Mouse (Mus musculus): ENCODE data around the gene Creb5. TPM values are rescaled to one million over a fixed set of nuclear protein-coding genes. Genes with fewer than 3 reads are reported as not detected.
A peak's percentile ranks its signal among the peaks of the same experiment; 100 is the strongest.

The Creb5 gene
- polyA plus RNA-seq, 1 experiment from 2014 or later = 22.3 TPM

DNA sequence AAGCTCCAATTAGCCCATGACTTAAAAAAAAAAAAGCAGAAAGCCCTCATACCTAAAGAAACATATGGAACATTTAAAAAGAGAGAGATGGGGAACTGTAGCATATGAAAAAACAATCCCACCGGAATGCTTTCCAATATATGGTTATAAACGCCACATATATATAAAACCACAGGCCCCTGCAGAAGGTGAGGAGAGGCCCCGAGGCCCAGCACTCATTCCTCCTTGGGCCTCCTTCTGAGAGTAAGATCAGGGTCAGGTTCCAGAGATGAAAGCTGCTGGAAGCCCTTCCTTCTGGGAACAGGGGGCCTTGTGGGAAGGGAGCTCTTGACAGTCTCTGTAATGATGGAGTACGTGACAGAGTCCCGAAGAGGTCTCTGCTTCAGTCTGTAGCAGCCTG is 76.5 kb downstream of the Creb5 start:
- WGBS = 22% methylated on average over 5 of the region's 5 CpGs
- no peaks in the 10 kb centered on the region for H3K36me3 ChIP-seq (ENCODE audit: control insufficient read depth, insufficient read depth, low read length)
- peak; percentile 60; the same call in 1 of the 2 replicates for ATAC-seq (ENCODE audit: insufficient number of reproducible peaks, low FRiP score, low TSS enrichment, low read depth)
- peak; percentile 49 for DNase-seq (ENCODE audit: low spot score)
- H3K4me3 ChIP-seq (ENCODE audit: low read depth, low read length) = no peak overlapping the region
- H3K27me3 ChIP-seq (ENCODE audit: control insufficient read depth, insufficient read depth, low read length) = no peaks in the 10 kb centered on the region
- peak overlapping the region; percentile 60 for H3K27ac ChIP-seq (replicated peaks; ENCODE audit: low read depth, low read length)
- H3K4me1 ChIP-seq (ENCODE audit: control insufficient read depth, insufficient read depth, low read length) = peaks cover 15% of the 10 kb centered on the region
- H3K9ac ChIP-seq (ENCODE audit: low read length) = no peak overlapping the region
- no peak overlapping the region for H3K4me2 ChIP-seq (ENCODE audit: low read depth, severe bottlenecking)
- no peaks in the 10 kb centered on the region for H3K9me3 ChIP-seq (ENCODE audit: control insufficient read depth, low read length)

GRCm38 (mm10) chr6:53363981-53364391 is 76.9 kb downstream of the Creb5 start:
- no peak; the same call in 1 of the 2 replicates for ATAC-seq (ENCODE audit: insufficient number of reproducible peaks, low FRiP score, low TSS enrichment, low read depth)
- H3K36me3 ChIP-seq (ENCODE audit: control insufficient read depth, insufficient read depth, low read length) = no peaks in the 10 kb centered on the region

DNA sequence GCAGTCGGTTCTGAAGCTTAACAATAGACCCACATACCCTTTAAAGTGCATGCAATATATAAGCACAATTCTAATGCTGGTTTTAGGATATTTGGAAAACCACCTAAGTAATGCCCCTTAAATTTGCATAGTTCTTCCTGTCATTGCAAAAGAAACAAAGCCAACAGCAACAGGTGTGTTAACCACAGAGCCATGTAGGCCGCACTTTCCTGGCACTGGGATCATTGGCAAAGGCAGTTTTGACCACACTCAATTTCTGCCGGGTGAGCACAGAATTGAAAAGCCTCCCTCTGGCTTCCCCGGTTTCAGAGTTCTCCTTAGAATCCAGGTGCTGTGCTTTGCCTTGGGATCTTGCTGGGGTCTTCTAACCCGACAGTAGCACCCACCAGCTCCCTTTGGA is 82.1 kb downstream of the Creb5 start:
- Histone ChIP-seq H3K4me3 (ENCODE audit: low read depth, low read length) (no peak overlapping the region), H3K9ac (ENCODE audit: low read length) (no peak overlapping the region), H3K27me3 (ENCODE audit: control insufficient read depth, insufficient read depth, low read length) (no peaks in the 10 kb centered on the region), H3K4me1 (ENCODE audit: control insufficient read depth, insufficient read depth, low read length) (no peaks in the 10 kb centered on the region; the same call in 1 of the 2 replicates), H3K27ac (replicated peaks; ENCODE audit: low read depth, low read length) (no peak overlapping the region), H3K4me2 (ENCODE audit: low read depth, severe bottlenecking) (no peak overlapping the region), H3K9me3 (ENCODE audit: control insufficient read depth, low read length) (no peaks in the 10 kb centered on the region), H3K36me3 (ENCODE audit: control insufficient read depth, insufficient read depth, low read length) (no peaks in the 10 kb centered on the region)
- ATAC-seq (ENCODE audit: insufficient number of reproducible peaks, low FRiP score, low TSS enrichment, low read depth) = no peak
- no peak for DNase-seq (ENCODE audit: low spot score)
- 87% methylated on average over 5 of the region's 5 CpGs for WGBS

More at GRCm38 (mm10) chr6:53363981-53364391, 76.9 kb downstream of the Creb5 start:
- Histone ChIP-seq H3K27ac (replicated peaks; ENCODE audit: low read depth, low read length) (peak overlapping the region; percentile 60), H3K9ac (ENCODE audit: low read length) (no peak overlapping the region), H3K27me3 (ENCODE audit: control insufficient read depth, insufficient read depth, low read length) (no peaks in the 10 kb centered on the region), H3K4me1 (ENCODE audit: control insufficient read depth, insufficient read depth, low read length) (peaks cover 15% of the 10 kb centered on the region), H3K4me2 (ENCODE audit: low read depth, severe bottlenecking) (no peak overlapping the region), H3K4me3 (ENCODE audit: low read depth, low read length) (no peak overlapping the region), H3K9me3 (ENCODE audit: control insufficient read depth, low read length) (no peaks in the 10 kb centered on the region)
- peak; percentile 62 for DNase-seq (ENCODE audit: low spot score)
- 6% methylated on average over 4 of the region's 4 CpGs for WGBS

DNA sequence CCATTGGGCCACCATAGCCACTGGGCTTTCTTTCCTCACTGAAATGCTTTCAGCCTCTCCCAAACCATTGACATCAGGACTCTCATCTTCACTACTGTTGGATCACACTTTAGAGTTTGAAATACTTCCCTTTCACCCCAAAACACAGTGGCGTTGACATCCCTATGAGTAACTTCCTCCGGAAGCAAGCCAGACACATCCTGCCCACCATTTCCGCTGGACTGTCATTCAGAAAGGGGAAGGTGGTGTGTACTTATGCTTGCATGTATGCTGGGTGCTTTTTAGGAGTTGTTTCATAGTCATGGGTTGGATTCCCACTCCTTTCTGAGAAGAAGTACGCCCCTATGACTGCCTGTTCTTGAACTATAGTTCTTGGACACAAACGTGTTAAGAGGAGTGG is 82.9 kb downstream of the Creb5 start:
- WGBS = 91% methylated on average over 5 of the region's 5 CpGs
- no peak overlapping the region for H3K27ac ChIP-seq (replicated peaks; ENCODE audit: low read depth, low read length)
- H3K9ac ChIP-seq (ENCODE audit: low read length) = no peak overlapping the region
- no peaks in the 10 kb centered on the region for H3K36me3 ChIP-seq (ENCODE audit: control insufficient read depth, insufficient read depth, low read length)
- H3K27me3 ChIP-seq (ENCODE audit: control insufficient read depth, insufficient read depth, low read length) = no peaks in the 10 kb centered on the region
- ATAC-seq (ENCODE audit: insufficient number of reproducible peaks, low FRiP score, low TSS enrichment, low read depth) (no peak), DNase-seq (ENCODE audit: low spot score) (no peak)
- H3K4me3 ChIP-seq (ENCODE audit: low read depth, low read length) = no peak overlapping the region
- no peaks in the 10 kb centered on the region for H3K9me3 ChIP-seq (ENCODE audit: control insufficient read depth, low read length)
- no peak overlapping the region for H3K4me2 ChIP-seq (ENCODE audit: low read depth, severe bottlenecking)
- H3K4me1 ChIP-seq (ENCODE audit: control insufficient read depth, insufficient read depth, low read length) = no peaks in the 10 kb centered on the region

- ATAC-seq (ENCODE audit: insufficient number of reproducible peaks, low FRiP score, low TSS enrichment, low read depth) = no peak
- no peak for DNase-seq (ENCODE audit: low spot score)
- no peaks in the 10 kb centered on the region for H3K36me3 ChIP-seq (ENCODE audit: control insufficient read depth, insufficient read depth, low read length)
- no peak overlapping the region for H3K9ac ChIP-seq (ENCODE audit: low read length)
- no peaks in the 10 kb centered on the region for H3K4me1 ChIP-seq (ENCODE audit: control insufficient read depth, insufficient read depth, low read length)
- H3K9me3 ChIP-seq (ENCODE audit: control insufficient read depth, low read length) = no peaks in the 10 kb centered on the region
- 91% methylated on average over 9 of the region's 9 CpGs for WGBS
- no peaks in the 10 kb centered on the region for H3K27me3 ChIP-seq (ENCODE audit: control insufficient read depth, insufficient read depth, low read length)
- H3K27ac ChIP-seq (replicated peaks; ENCODE audit: low read depth, low read length) = no peak overlapping the region
- H3K4me3 ChIP-seq (ENCODE audit: low read depth, low read length) = no peak overlapping the region
- no peak overlapping the region for H3K4me2 ChIP-seq (ENCODE audit: low read depth, severe bottlenecking)
These were observed 84.9 kb downstream of the Creb5 start for GRCm38 (mm10) chr6:53371962-53372361.

GRCm38 (mm10) chr6:53374315-53374941 is 87.4 kb downstream of the Creb5 start:
- WGBS = 59% methylated on average over 3 of the region's 3 CpGs
- H3K4me2 ChIP-seq (ENCODE audit: low read depth, severe bottlenecking) = no peak overlapping the region
- H3K9ac ChIP-seq (ENCODE audit: low read length) = no peak overlapping the region
- ATAC-seq (ENCODE audit: insufficient number of reproducible peaks, low FRiP score, low TSS enrichment, low read depth) (no peak), DNase-seq (ENCODE audit: low spot score) (no peak)
- no peak overlapping the region for H3K27ac ChIP-seq (replicated peaks; ENCODE audit: low read depth, low read length)
- H3K4me1 ChIP-seq (ENCODE audit: control insufficient read depth, insufficient read depth, low read length) = no peaks in the 10 kb centered on the region
- no peak overlapping the region for H3K4me3 ChIP-seq (ENCODE audit: low read depth, low read length)
- H3K9me3 ChIP-seq (ENCODE audit: control insufficient read depth, low read length) = no peaks in the 10 kb centered on the region
- no peaks in the 10 kb centered on the region for H3K27me3 ChIP-seq (ENCODE audit: control insufficient read depth, insufficient read depth, low read length)
- no peaks in the 10 kb centered on the region for H3K36me3 ChIP-seq (ENCODE audit: control insufficient read depth, insufficient read depth, low read length)

DNA sequence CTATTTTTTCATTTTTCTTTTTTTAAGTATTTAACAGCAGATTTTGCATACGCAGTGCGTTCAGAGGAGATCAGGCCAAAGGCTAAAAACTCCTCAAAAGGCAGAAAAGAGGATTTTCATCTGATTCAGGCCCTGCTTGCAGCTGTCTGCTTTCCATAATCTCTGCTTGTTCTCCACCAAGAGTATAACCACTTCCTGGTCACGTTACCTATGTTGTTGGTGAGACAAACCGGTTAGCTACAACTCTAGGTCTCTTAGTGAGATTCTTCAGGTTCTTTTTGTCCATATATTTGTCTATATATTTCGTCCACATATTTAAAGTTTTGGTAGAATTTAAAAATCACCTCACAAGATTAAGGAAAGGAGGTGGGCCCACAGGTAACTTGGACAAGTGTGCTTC is 102.2 kb downstream of the Creb5 start:
- Histone ChIP-seq H3K4me1 (ENCODE audit: control insufficient read depth, insufficient read depth, low read length) (0 out of 2 replicates have a peak, but pooled peaks cover 5% of the 10 kb centered on the region), H3K9ac (ENCODE audit: low read length) (no peak overlapping the region), H3K27me3 (ENCODE audit: control insufficient read depth, insufficient read depth, low read length) (no peaks in the 10 kb centered on the region), H3K4me3 (ENCODE audit: low read depth, low read length) (no peak overlapping the region), H3K27ac (replicated peaks; ENCODE audit: low read depth, low read length) (no peak overlapping the region), H3K9me3 (ENCODE audit: control insufficient read depth, low read length) (no peaks in the 10 kb centered on the region), H3K36me3 (ENCODE audit: control insufficient read depth, insufficient read depth, low read length) (no peaks in the 10 kb centered on the region), H3K4me2 (ENCODE audit: low read depth, severe bottlenecking) (no peak overlapping the region)
- no peak for ATAC-seq (ENCODE audit: insufficient number of reproducible peaks, low FRiP score, low TSS enrichment, low read depth)
- whole genome bisulfite sequencing = 90% methylated on average over 5 of the region's 5 CpGs
- no peak for DNase-seq (ENCODE audit: low spot score)

DNA sequence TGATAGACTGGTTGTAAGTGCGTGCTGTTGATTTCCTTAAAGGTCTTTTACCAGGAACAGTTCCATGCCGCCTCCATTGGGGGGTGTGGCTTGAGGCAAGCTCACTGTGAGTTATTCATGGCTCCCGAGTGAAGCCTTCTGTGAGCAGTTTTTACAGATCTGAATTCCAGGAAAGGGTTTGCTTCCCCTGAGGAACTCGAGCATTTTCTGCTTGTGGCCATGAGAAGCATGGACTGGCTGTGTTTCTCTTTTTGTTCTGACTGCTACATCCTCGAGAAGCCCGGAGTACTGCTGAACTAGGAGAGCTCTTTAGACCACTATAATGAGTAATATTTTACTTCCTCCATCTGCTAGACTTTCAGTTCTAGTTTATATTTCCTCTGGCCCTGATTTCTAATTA is 103.3 kb downstream of the Creb5 start:
- Histone ChIP-seq H3K36me3 (ENCODE audit: control insufficient read depth, insufficient read depth, low read length) (no peaks in the 10 kb centered on the region), H3K9ac (ENCODE audit: low read length) (no peak overlapping the region), H3K4me1 (ENCODE audit: control insufficient read depth, insufficient read depth, low read length) (peaks cover 6% of the 10 kb centered on the region; the same call in 1 of the 2 replicates), H3K27me3 (ENCODE audit: control insufficient read depth, insufficient read depth, low read length) (no peaks in the 10 kb centered on the region), H3K4me3 (ENCODE audit: low read depth, low read length) (no peak overlapping the region), H3K4me2 (ENCODE audit: low read depth, severe bottlenecking) (no peak overlapping the region), H3K9me3 (ENCODE audit: control insufficient read depth, low read length) (no peaks in the 10 kb centered on the region), H3K27ac (replicated peaks; ENCODE audit: low read depth, low read length) (no peak overlapping the region)
- ATAC-seq (ENCODE audit: insufficient number of reproducible peaks, low FRiP score, low TSS enrichment, low read depth) (no peak), DNase-seq (ENCODE audit: low spot score) (peak; percentile 63)
- 35% methylated on average over 6 of the region's 6 CpGs for WGBS

- ATAC-seq (ENCODE audit: insufficient number of reproducible peaks, low FRiP score, low TSS enrichment, low read depth) (no peak), DNase-seq (ENCODE audit: low spot score) (no peak)
- H3K9me3 ChIP-seq (ENCODE audit: control insufficient read depth, low read length) = no peaks in the 10 kb centered on the region
- peaks cover 25% of the 10 kb centered on the region for H3K4me1 ChIP-seq (ENCODE audit: control insufficient read depth, insufficient read depth, low read length)
- H3K27me3 ChIP-seq (ENCODE audit: control insufficient read depth, insufficient read depth, low read length) = no peaks in the 10 kb centered on the region
- H3K27ac ChIP-seq (replicated peaks; ENCODE audit: low read depth, low read length) = no peak overlapping the region
- 53% methylated on average over 7 of the region's 7 CpGs for WGBS
- no peak overlapping the region for H3K9ac ChIP-seq (ENCODE audit: low read length)
- no peaks in the 10 kb centered on the region; the same call in 1 of the 2 replicates for H3K36me3 ChIP-seq (ENCODE audit: control insufficient read depth, insufficient read depth, low read length)
- H3K4me3 ChIP-seq (ENCODE audit: low read depth, low read length) = no peak overlapping the region
- H3K4me2 ChIP-seq (ENCODE audit: low read depth, severe bottlenecking) = no peak overlapping the region
These were observed 107.0 kb downstream of the Creb5 start for GRCm38 (mm10) chr6:53394026-53394425.
